Mouse (Mus musculus) neutrophil, adult 5-6 weeks (primary cell): ENCODE results near the gene Rad50. TPM values are rescaled to one million over a fixed set of nuclear protein-coding genes. Genes with fewer than 3 reads are reported as not detected.

Source experiments
- ATAC-seq: fragments of 151-379, 151-347 bp; 2 replicates; pipeline ENCODE4 v1.8.0; 2017; ENCODE audit warnings: mild to moderate bottlenecking, moderate TSS enrichment; ENCODE audit not compliant: insufficient number of reproducible peaks, poor library complexity, low FRiP score, severe bottlenecking; ENCODE audit errors: extremely low read depth
- total RNA-seq: library from RNA; stranded (forward); fragments of 200-1000 nt; gene quantifications from 2 replicates; pipeline ENCODE4 v1.2.3, GENCODE M21; 2017

Gene Rad50
- total RNA-seq, 1 experiment from 2014 or later: 43.1 TPM

- no peak for ATAC-seq
Measured at GRCm38 (mm10) chr11:53637803-53638260, 69.3 kb downstream of the Rad50 start.

- no peak for ATAC-seq
Measured at GRCm38 (mm10) chr11:53637046-53637802, 69.9 kb downstream of the Rad50 start.

- no peak for ATAC-seq
Measured at GRCm38 (mm10) chr11:53636183-53636646, 70.9 kb downstream of the Rad50 start.

DNA sequence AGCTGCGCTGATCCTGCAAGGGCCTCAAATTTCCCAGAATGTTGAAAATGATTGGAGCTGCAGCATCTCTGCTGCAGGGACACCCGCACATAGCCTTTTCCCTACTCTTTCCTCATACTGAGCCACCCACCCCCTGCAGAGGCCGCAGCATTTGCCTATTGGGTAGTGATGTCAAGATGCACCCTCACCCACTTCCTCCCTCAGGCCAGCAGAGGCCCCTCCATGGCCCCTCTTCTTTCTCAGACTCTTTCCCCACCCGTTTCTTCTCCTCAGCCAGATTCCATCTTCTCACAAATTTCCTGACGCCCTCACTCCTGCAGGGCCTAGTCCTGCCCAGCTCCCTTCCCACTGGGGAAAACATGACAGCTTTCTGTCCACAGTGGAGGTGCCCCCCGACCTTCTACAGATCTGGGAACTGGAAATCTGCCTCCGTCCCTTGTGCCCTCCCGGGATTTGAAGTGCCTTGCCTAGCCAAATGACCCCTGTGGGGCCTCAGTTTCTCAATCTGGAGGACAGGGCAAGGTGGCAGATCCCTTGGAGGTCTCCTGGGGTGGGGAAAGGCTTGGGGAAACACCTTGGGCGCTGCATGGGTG lies 71.4 kb downstream of the Rad50 start:
- ATAC-seq: no peak

GRCm38 (mm10) chr11:53634556-53634955 lies 72.6 kb downstream of the Rad50 start, which contains the start of gene Il13:
Gene Il13 (minus strand): TSS chr11:53634702.
- ATAC-seq: no peak

GRCm38 (mm10) chr11:53633644-53634043 lies 73.5 kb downstream of the Rad50 start:
- ATAC-seq: no peak

GRCm38 (mm10) chr11:53632122-53632733 lies 74.9 kb downstream of the Rad50 start:
- no peak for ATAC-seq

GRCm38 (mm10) chr11:53627859-53628258 lies 79.3 kb downstream of the Rad50 start:
- ATAC-seq: peak; percentile 48; the same call in 1 of the 2 replicates

DNA sequence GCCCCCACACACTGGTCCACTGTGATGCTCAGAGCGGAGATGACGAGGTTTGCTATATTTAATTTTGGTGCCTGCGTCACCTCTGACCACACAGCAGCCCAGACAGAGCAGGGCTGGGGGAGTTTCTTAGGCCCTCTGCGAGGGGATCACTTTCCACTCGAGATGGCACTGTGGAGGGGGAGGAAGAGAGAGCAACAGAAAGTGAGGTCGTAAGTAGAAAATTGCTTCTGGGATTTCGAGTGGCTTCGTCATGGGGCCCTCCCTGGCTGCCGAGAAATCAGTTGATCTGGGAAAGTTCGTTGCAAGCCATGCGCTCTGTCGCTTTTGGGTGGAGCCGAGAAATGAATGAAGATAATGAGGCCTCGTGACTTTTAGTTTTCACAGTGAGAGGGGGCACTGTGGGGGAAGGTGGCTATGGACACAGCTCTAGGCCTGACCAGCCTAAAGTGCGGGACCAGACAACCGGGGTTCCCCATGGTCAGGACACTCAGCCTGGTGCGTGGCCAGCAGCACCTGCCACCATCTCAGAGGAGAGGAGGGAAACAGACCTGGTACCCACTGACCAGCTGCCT lies 80.2 kb downstream of the Rad50 start:
- ATAC-seq: no peak

GRCm38 (mm10) chr11:53624124-53624523 lies 83.0 kb downstream of the Rad50 start:
- ATAC-seq: no peak

GRCm38 (mm10) chr11:53623573-53623972 lies 83.5 kb downstream of the Rad50 start:
- no peak for ATAC-seq

- no peak for ATAC-seq
Measured at GRCm38 (mm10) chr11:53622440-53622806, 84.7 kb downstream of the Rad50 start.

GRCm38 (mm10) chr11:53621582-53622439 lies 85.3 kb downstream of the Rad50 start:
- no peak for ATAC-seq

- ATAC-seq: no peak
Measured at GRCm38 (mm10) chr11:53620094-53620493, 87.0 kb downstream of the Rad50 start.

DNA sequence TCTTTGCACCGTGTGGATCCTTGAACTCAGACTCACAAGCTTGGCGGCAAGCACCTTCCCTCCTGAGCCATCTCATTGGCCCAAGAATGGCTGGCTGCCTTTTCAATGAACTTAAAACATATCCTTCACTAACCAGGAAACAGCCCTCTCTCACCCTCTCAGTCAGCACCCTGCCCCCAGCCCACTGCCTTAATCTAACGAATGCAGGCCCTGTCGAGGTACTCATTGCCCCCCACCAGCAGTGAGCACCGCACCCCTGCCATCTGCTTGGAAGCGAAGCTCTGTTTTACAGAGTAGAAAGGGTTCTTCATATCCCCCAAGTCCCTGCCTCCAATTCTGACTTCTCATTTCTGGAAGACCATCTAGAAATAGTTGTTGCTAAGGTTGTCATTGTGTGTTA lies 87.7 kb downstream of the Rad50 start:
- no peak for ATAC-seq

- ATAC-seq: no peak
Measured at GRCm38 (mm10) chr11:53618619-53619198, 88.4 kb downstream of the Rad50 start, which contains the start of gene Il4. Gene Il4 (minus strand): TSS chr11:53618669.

- no peak for ATAC-seq
Measured at GRCm38 (mm10) chr11:53617562-53618109, 89.5 kb downstream of the Rad50 start.
